Mouse (Mus musculus) C2C12 (cell line): ENCODE results near the gene Cxcl9. TPM values are rescaled to one million over a fixed set of nuclear protein-coding genes. Genes with fewer than 3 reads are reported as not detected.
A peak's percentile ranks its signal among the peaks of the same experiment; 100 is the strongest.

Source experiments
- H3K27me3 ChIP-seq: one replicate; pipeline ENCODE4 v1.6.1; 2011; ENCODE audit not compliant: control insufficient read depth, insufficient read depth, insufficient read length
- H3K36me3 ChIP-seq: one replicate; pipeline ENCODE4 v1.6.1; 2011; ENCODE audit not compliant: control insufficient read depth, insufficient read depth
- H3K4me3 ChIP-seq: one replicate; pipeline ENCODE4 v1.5.1; 2011; ENCODE audit warnings: mild to moderate bottlenecking, control low read depth; ENCODE audit not compliant: poor library complexity, insufficient read depth, severe bottlenecking
- H3K79me2 ChIP-seq: one replicate; pipeline ENCODE4 v1.6.1; 2011; ENCODE audit not compliant: control insufficient read depth, insufficient read depth
- H3K79me3 ChIP-seq: one replicate; pipeline ENCODE4 v1.6.1; 2011; ENCODE audit warnings: low read depth, control low read depth
- H3ac ChIP-seq: one replicate; pipeline ENCODE3; 2011; ENCODE audit warnings: low read depth; ENCODE audit not compliant: control insufficient read depth, insufficient read length
- CEBPB ChIP-seq: IDR thresholded peaks from one replicate; pipeline ENCODE4 v1.6.1; 2011; ENCODE audit warnings: low read depth, mild to moderate bottlenecking, control low read depth, moderate library complexity
- CTCF ChIP-seq: IDR thresholded peaks from one replicate; pipeline ENCODE4 v1.5.1; 2011; ENCODE audit not compliant: control insufficient read depth, insufficient read depth, insufficient read length
- FOSL1 ChIP-seq: IDR thresholded peaks from one replicate; pipeline ENCODE4 v1.8.0; 2011; ENCODE audit warnings: mild to moderate bottlenecking, low read length; ENCODE audit not compliant: poor library complexity, insufficient read depth, severe bottlenecking
- MAX ChIP-seq: IDR thresholded peaks from one replicate; pipeline ENCODE4 v1.6.1; 2011; ENCODE audit warnings: mild to moderate bottlenecking, control low read depth
- MYOD1 ChIP-seq: IDR thresholded peaks from one replicate; pipeline ENCODE4 v1.6.1; 2011; ENCODE audit warnings: low read depth; ENCODE audit not compliant: control insufficient read depth, insufficient read length
- MYOG ChIP-seq: IDR thresholded peaks from one replicate; pipeline ENCODE4 v1.6.1; 2011; ENCODE audit not compliant: control insufficient read depth, insufficient read length; ENCODE audit errors: extremely low read depth
- USF1 ChIP-seq: IDR thresholded peaks from one replicate; pipeline ENCODE4 v1.6.1; 2011; ENCODE audit warnings: low read depth, mild to moderate bottlenecking, control low read depth, moderate library complexity
- polyA plus RNA-seq: library from polyadenylated mRNA; unstranded; fragments of >200 nt; fragmentation: generic; extraction: Trizol; gene quantifications from one replicate; pipeline ENCODE4 v1.2.1, GENCODE M21; 2012; ENCODE audit warnings: missing spikeins

Cxcl9 gene
- polyA plus RNA-seq, 1 experiment: not detected

DNA sequence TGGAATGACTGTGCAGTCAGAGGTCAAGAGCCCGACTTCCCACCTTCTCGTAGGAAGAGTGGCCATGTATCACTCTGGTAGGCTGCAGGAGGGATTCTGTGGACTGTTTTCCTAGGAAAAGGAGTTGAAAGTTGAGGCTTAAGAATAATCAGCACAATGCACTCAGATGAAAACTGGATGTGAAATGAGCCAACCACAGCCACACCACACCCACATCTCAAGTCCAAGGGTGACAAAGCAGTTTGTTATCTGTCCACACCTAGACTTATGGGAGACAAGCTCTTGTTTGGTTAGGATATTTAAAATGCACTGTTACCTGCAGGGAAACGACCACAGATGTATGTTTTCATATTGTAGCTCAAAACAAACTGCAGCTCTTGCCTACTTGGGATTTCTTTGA lies 44.8 kb downstream of the Cxcl9 start:
- Histone ChIP-seq H3K27me3 (no peaks in the 10 kb centered on the region), H3K4me3 (no peak overlapping the region), H3K36me3 (peaks cover 32% of the 10 kb centered on the region), H3K79me3 (no peaks in the 10 kb centered on the region), H3K79me2 (no peaks in the 10 kb centered on the region), H3ac (no peak overlapping the region)
- TF ChIP-seq MYOD1 (no peak), MAX (no peak), USF1 (no peak), CEBPB (no peak), CTCF (no peak), MYOG (no peak), FOSL1 (no peak)

GRCm38 (mm10) chr5:92282571-92282970 lies 45.3 kb downstream of the Cxcl9 start:
- no peaks in the 10 kb centered on the region for H3K27me3 ChIP-seq
- H3K79me3 ChIP-seq: no peaks in the 10 kb centered on the region
- peaks cover 27% of the 10 kb centered on the region for H3K36me3 ChIP-seq
- no peak overlapping the region for H3ac ChIP-seq
- TF ChIP-seq CTCF: no peak
- no peak for TF ChIP-seq MAX
- no peak for TF ChIP-seq MYOG
- TF ChIP-seq FOSL1: no peak
- no peak for TF ChIP-seq MYOD1
- TF ChIP-seq USF1: no peak
- TF ChIP-seq CEBPB: no peak
- H3K4me3 ChIP-seq: no peak overlapping the region
- H3K79me2 ChIP-seq: no peaks in the 10 kb centered on the region

DNA sequence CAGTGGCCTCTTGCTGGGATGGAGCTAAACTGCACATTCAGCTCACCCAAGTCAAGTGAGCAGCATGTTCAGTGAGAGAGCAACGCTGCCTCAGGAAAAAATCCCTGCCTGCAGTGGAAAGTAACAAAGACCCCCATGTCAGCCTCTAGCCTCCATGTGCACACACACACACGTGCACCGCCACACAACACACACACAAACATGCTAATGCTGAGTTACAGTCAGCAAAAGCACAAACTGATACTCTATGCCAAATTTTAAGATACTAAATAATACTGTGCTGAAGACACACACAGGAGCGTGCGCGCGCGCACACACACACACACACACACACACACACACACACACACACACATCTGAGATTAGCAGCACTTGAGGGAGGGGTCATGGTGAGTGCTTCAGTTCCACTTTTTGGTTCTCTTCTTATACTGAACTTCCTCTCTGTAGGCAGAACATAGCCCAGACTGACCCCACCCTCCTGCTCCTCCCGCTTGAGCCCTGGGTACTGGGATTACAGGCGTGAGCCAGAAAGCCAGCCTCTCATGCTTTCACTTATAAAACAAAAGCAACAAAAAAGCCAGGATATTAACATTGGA lies 48.8 kb downstream of the Cxcl9 start:
- no peaks in the 10 kb centered on the region for H3K79me3 ChIP-seq

DNA sequence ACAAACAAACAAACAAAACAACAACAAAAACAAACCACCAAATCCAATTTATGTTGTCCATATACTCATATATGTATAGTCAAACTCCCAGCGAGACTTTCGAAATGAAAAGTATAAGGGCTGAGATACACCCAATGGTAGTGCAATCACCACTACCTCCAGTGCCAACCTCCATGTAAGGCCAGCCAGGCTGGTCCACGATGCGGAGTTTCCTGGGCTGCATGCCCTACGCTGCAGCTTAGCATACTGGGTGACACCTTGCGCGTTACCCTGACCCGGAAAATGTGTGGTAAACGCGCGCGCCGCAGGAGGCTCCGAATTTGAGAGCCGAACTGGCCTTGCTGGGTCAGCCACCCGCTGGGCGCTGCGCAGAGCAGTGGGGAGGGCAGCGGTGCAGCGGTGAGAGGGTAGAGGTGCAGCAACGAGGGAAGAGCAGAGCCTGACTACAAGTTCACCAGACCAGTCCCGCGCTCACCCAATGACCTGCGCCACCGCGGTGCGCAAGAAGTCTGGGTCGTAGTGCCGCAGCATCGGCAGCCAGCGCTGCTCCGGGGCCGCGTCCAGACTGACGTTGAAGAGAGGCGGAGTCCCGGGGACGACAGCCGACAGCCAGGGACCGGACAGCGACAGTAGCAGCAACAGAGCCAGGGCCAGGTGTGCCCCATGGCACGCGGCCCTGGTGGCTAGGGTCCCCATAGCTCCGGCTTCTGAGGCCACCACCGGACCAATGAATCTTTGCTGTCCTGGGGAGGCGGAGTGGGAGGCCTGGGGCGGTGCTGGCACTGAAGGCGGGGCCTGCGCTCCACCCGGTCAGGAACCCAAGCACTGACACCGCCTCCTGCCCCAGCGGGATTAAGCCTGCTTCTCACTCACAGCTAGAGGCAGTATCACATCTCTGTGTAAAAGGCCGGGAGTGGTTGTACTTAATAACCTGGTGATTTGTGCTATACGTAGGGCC lies 50.2 kb downstream of the Cxcl9 start, which contains the start of gene Naaa:
Gene Naaa (minus strand): TSS at position 734 of the 958 bp plus-strand sequence.
- Histone ChIP-seq H3K36me3 (no peaks in the 10 kb centered on the region), H3K79me3 (no peaks in the 10 kb centered on the region)

More for the DNA sequence above, 48.8 kb downstream of the Cxcl9 start:
- no peak overlapping the region for H3K4me3 ChIP-seq
- H3ac ChIP-seq: no peak overlapping the region
- H3K36me3 ChIP-seq: peaks cover 1% of the 10 kb centered on the region
- TF ChIP-seq MYOD1: no peak
- TF ChIP-seq MAX: no peak
- no peak for TF ChIP-seq MYOG
- TF ChIP-seq USF1: no peak
- no peak for TF ChIP-seq FOSL1
- no peak for TF ChIP-seq CEBPB
- TF ChIP-seq CTCF: no peak
- no peaks in the 10 kb centered on the region for H3K79me2 ChIP-seq
- no peaks in the 10 kb centered on the region for H3K27me3 ChIP-seq

More for the DNA sequence above, 50.2 kb downstream of the Cxcl9 start, which contains the start of gene Naaa:
- H3K4me3 ChIP-seq: peak within 1 kb of the TSS; percentile 34
- H3K27me3 ChIP-seq: no peaks in the 10 kb centered on the region
- H3ac ChIP-seq: peak within 1 kb of the TSS; percentile 25
- H3K79me2 ChIP-seq: no peaks in the 10 kb centered on the region
- TF ChIP-seq CEBPB: no peak
- TF ChIP-seq MYOD1: no peak
- TF ChIP-seq MAX: no peak
- no peak for TF ChIP-seq MYOG
- TF ChIP-seq FOSL1: no peak
- TF ChIP-seq CTCF: no peak
- no peak for TF ChIP-seq USF1

Other genes with a start within 250 kb of the Cxcl9 start
- gene G3bp2, start 244.4 kb downstream of the Cxcl9 start, polyA plus RNA-seq: 39.1 TPM
- gene Uso1, start 190.1 kb downstream of the Cxcl9 start, polyA plus RNA-seq: 27.3 TPM
- 0.83 TPM for gene U90926, start 112.7 kb downstream of the Cxcl9 start, polyA plus RNA-seq
- gene Ppef2, start 71.8 kb downstream of the Cxcl9 start, polyA plus RNA-seq: not detected
- 5.4 TPM for gene Naaa, start 49.9 kb downstream of the Cxcl9 start, polyA plus RNA-seq
- 8.0 TPM for gene Sdad1, start 17.6 kb downstream of the Cxcl9 start, polyA plus RNA-seq
- 0.39 TPM for gene Art3, start 3.7 kb upstream of the Cxcl9 start, polyA plus RNA-seq
- gene Cxcl10, start 20.8 kb upstream of the Cxcl9 start, polyA plus RNA-seq: 0.18 TPM
- 13.4 TPM for gene Nup54, start 107.1 kb upstream of the Cxcl9 start, polyA plus RNA-seq
- gene Scarb2, start 178.8 kb upstream of the Cxcl9 start, polyA plus RNA-seq: 23.6 TPM
- gene Fam47e, start 227.0 kb upstream of the Cxcl9 start, polyA plus RNA-seq: not detected